Mouse (Mus musculus) heart, adult 11 months (tissue): ENCODE data around the gene Lrtm2.
"Not testable (repeated sequence)": the region's sequence is repeated elsewhere in the genome, so short reads cannot be mapped to it uniquely, and the experiment has no call there.

Experiments
- DNase-seq: peaks from one replicate; pipeline ENCODE4 v3.0.0; 2022

Lrtm2 gene

DNA sequence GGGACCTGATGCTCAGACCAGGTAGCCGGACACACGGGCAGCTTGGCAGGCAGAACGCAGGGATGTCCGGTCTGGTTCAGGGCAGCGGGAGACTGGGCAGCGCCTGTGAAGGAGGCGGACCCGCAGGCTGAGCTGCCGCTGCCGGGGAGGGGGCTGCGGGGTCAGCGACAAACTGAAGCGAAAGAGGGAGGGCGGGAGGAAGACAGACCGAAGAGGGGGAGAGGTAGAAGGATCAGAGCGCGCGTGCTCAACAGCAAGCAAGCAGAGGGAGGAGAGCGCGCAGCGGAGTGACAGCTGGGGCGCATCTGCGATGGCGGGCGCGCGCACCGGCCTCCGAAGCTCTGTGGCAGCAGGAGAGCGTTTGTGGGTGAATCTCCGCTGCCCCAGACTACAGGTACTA lies at the start of gene Lrtm2:
Gene Lrtm2, minus strand, starts transcription at position 261 of the 400 bp plus-strand sequence.
- DNase-seq, result no peak

- peak; percentile 73 for DNase-seq
Observed at GRCm38 (mm10) chr6:119378631-119379030, 48.1 kb upstream of the Lrtm2 start.

- DNase-seq, result peak; percentile 84
Observed at GRCm38 (mm10) chr6:119377613-119378012, 47.0 kb upstream of the Lrtm2 start.

DNA sequence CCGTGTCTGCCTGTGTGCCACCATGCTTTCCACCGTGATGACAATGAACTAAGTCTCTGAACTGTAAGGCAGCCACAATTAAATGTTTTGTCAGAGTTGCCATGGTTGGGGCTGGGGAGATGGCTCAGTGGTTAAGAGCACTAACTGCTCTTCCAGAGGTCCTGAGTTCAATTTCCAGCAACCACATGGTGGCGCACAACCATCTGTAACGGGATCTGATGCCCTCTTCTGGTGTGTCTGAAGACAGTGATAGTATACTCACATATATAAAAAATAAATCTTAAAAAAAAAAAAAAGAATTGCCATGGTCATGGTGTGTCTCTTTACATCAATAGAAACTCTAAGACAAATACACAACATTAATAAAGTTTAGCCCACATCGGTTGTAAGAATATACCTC lies 44.5 kb upstream of the Lrtm2 start:
- DNase-seq, result no peak

GRCm38 (mm10) chr6:119373000-119373705 lies 42.6 kb upstream of the Lrtm2 start:
- DNase-seq, result no peak

- DNase-seq, result no peak
Observed at GRCm38 (mm10) chr6:119372237-119372636, 41.7 kb upstream of the Lrtm2 start.

GRCm38 (mm10) chr6:119371624-119372023 lies 41.1 kb upstream of the Lrtm2 start:
- DNase-seq, result no peak

DNA sequence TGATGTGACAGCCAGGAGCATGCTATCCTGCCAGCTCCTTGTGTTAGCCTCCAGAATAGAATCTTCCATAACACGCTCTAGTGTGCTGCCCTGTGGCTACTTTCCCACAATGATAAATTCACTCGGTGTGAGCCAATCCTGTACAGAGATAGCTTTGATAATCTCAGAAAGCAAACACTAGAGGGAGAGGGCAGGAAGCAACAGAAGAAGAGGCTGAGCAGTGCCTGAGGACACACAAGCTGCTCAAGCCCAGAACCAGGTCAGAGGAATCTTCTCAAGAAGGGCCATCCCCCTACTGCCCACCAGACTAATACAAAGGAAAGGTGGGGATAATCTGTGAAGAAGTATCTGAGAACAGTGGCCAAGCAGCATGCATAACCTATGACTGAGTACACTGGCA lies 36.8 kb upstream of the Lrtm2 start:
- no peak for DNase-seq

- DNase-seq, result not testable (repeated sequence)
Observed at GRCm38 (mm10) chr6:119366800-119367199, 36.2 kb upstream of the Lrtm2 start.

DNA sequence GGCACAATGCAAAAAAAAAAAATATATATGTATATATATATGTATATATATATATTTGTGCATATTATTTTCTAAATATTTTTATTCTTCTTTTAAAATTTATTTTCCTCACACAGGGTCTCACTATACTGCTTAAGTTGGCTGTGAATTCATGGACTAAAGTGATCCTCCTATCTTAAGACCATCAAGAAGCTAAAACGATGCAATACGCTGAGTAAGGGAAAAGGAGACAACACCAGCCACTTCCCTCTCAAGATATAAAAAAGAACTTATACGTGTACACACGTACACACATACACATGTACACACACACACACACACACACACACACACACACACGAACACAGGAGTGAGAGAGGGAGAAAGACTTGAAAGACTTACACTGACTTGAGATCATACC lies 33.0 kb upstream of the Lrtm2 start:
- DNase-seq, result no peak

GRCm38 (mm10) chr6:119360925-119361702 lies 30.5 kb upstream of the Lrtm2 start:
- DNase-seq, result no peak

DNA sequence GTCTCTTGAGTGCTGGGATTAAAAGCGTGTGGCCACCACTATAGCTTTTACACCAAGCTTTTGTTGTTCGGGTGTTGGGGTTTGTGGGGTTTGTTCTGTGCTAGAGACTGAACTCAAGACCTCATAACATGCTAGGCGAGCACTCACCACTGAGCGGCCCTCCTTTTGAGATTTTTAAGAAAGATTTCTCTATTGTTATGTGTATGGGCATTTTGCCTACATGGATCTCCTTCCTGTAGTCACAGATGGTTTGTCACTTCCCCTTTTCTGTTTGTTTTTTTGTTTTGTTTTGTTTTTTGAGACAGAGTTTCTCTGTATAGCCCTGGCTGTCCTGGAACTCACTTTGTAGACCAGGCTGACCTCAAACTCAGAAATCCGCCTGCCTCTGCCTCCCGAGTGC lies 29.7 kb upstream of the Lrtm2 start:
- peak; percentile 74 for DNase-seq

GRCm38 (mm10) chr6:119358020-119358571 lies 27.5 kb upstream of the Lrtm2 start:
- DNase-seq, result no peak

GRCm38 (mm10) chr6:119352501-119352900 lies 21.9 kb upstream of the Lrtm2 start:
- peak; percentile 70 for DNase-seq

GRCm38 (mm10) chr6:119351656-119352055 lies 21.1 kb upstream of the Lrtm2 start:
- DNase-seq, result peak; percentile 83

DNA sequence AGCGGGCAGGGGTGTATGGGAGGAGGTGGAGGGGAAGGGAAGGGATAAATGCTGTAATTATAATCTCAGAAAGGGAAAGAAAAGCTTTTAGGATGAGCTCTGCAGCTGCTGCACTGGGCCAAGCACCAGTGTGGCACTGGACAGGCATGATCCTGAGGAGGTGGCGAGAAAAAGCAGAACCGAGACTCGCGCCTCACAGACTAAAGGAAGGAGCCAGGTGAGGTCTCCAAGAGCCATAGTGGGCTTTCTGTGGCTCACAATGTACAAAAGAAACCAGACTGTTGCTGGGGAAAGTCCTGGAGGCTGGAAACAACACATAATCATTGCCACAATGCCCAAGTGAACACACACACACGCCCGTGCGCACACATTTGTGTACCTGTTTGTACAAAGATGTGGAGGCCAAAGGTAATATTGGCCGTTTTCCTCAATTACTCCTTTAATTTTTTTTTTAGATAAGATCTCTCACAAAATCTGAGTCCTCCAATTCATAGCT lies 20.2 kb upstream of the Lrtm2 start:
- peak; percentile 78 for DNase-seq

- DNase-seq, result peak; percentile 95
Observed at GRCm38 (mm10) chr6:119348234-119348633, 17.7 kb upstream of the Lrtm2 start.

DNA sequence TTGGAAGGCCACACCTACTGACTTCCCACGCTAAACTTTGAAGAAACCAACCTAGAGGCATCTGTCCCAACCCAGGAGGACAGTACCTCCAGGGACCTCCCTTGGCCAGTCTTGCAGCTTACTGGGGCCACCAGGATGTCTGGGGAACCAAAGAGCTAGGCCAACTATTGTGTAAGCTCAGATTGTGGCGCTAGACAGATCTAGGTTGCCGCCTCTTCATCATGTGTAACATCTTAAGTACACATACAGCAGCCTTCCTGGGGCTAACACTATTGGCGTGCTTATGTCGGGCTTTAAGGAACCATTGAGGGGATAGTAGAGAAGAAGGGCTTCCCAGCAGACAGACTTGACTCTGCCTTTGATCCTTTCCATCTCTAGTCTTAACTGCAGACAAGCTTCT lies 17.2 kb upstream of the Lrtm2 start:
- no peak for DNase-seq

DNA sequence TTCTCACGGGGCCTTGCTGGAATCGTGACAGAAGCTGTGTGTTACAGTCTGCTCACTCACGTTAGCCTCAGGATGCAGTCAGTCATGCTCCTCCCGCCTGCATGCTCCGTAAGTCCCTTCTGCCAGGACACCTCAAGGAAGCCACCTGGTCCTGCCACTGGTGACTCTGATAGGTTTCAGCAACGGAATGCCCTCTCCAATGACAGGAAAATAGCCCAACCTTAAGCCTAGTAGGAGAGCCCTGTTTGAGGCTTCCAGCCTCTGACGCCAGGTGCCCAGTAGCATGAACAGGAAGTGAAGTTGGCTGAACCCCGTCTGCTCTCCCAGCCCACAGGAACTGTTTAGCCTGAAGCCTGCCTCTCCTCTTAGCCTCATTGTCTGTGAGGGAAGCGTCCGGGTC lies 15.7 kb upstream of the Lrtm2 start:
- peak; percentile 87 for DNase-seq

- DNase-seq, result peak; percentile 89
Observed at GRCm38 (mm10) chr6:119341409-119341808, 10.8 kb upstream of the Lrtm2 start.

DNA sequence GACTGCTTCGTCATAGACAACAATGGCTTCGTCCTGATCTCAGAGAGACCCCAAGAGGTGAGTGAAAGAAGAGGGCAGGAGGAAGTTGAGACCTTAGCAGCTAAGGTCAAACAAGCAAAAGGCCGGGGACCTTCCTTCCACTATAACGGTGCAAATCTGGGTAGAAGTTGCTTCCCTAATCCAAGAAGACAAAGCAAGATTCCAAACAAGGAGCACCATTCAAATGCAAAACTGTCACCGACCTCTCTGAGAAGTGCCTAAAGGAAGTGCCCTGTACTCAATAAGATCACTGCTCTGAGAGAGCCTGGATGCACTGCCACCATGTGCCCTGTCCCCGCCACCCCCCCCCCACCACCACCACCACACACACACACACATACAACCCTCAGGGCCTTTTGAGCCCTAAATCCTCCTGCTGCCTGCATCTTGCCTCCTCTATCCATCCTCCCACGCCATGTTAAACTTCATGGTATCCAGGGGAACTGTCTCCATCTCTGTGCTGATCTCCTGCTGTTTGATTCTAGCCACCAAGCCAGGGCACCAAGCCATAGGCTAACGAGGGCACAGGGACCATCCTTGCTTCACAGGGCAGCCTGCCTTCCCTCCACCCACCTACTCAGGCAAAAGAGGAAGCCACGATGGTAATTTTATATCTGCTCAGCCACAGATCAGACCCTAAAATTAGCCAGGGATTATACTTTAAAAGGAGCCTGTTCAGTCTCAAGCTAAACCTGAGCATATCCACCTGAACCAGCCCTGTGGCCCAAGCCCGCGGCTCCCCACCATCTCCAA lies 7.8 kb upstream of the Lrtm2 start:
- no peak for DNase-seq

DNA sequence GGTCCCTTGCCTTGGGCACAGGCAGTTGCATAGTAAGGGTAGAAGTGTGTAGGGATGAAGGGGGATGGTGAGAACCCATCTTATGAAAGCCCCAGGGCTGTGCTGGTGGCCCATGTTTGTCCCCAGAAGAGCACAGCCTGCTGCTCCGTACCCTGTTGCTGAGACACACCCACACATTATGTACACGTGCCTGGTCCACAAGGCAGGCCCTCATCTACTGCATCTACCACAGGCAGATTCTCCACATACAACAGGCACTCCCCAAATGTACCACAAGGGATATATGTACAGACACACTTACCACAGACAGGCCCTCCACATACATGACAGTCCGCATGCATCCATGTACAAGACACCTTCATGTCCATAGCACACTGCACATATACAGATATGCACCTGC lies 6.7 kb upstream of the Lrtm2 start:
- DNase-seq, result peak; percentile 86

DNA sequence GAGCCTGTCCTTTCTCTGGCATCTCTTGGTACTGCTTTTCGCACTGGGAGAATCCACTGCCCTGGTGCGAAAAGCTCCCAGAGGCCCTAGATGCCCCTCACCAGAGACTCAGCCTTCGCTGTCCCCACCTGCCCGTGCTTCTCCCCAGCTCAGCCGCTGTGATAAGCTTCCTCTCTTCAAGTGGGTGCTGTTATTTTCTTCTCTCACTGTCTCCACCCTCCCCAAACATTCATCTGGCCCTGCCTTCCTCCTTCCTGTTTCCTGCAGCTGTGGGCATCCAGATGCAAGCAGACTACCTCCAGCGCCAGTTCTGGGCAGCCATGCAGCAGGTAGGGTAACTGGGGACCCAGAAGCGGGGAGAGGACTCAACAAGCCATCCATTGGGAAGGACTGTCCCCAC lies 5.6 kb upstream of the Lrtm2 start:
- no peak for DNase-seq
